Mouse (Mus musculus) hindbrain, postnatal 0 days (tissue): ENCODE results near the gene Bak1. TPM values are rescaled to one million over a fixed set of nuclear protein-coding genes. Genes with fewer than 3 reads are reported as not detected.
A peak's percentile ranks its signal among the peaks of the same experiment; 100 is the strongest.

Experiments
- ATAC-seq: fragments of 200-750 bp; cut with Nextera tagmentation; 2 replicates; pipeline ENCODE4 v1.8.0; 2017; ENCODE audit warnings: mild to moderate bottlenecking, moderate TSS enrichment, moderate library complexity
- DNase-seq: peaks from one replicate; pipeline ENCODE4 v3.0.0-alpha.2; 2015; ENCODE audit warnings: low spot score
- H3K27ac ChIP-seq: fragments of 300-500 bp; sonication (generic); 2 replicates; pipeline ENCODE4 v1.5.1; 2014; ENCODE audit warnings: mild to moderate bottlenecking
- H3K27me3 ChIP-seq: fragments of 300-500 bp; sonication (generic); 2 replicates; pipeline ENCODE4 v1.6.1; 2014; ENCODE audit warnings: low read length, mixed read lengths; ENCODE audit not compliant: insufficient read depth
- H3K36me3 ChIP-seq: fragments of 300-500 bp; sonication (generic); 2 replicates; pipeline ENCODE4 v1.6.1; 2014; ENCODE audit warnings: low read length, mixed read lengths; ENCODE audit not compliant: insufficient read depth
- H3K4me1 ChIP-seq: fragments of 300-500 bp; sonication (generic); 2 replicates; pipeline ENCODE4 v1.6.1; 2014; ENCODE audit warnings: antibody characterized with exemption, low read length, mixed read lengths; ENCODE audit not compliant: insufficient read depth
- H3K4me2 ChIP-seq: fragments of 300-500 bp; sonication (generic); 2 replicates; pipeline ENCODE4 v1.6.1; 2014; ENCODE audit warnings: low read depth, mild to moderate bottlenecking, low read length, moderate library complexity, mixed read lengths
- H3K4me3 ChIP-seq: fragments of 300-500 bp; sonication (generic); 2 replicates; pipeline ENCODE4 v1.5.1; 2014; ENCODE audit warnings: low read length
- H3K9ac ChIP-seq: fragments of 300-500 bp; sonication (generic); replicated peaks from 2 replicates; pipeline ENCODE4 v1.6.1; 2014; ENCODE audit warnings: mild to moderate bottlenecking, low read length, moderate library complexity, mixed read lengths
- H3K9me3 ChIP-seq: fragments of 300-500 bp; sonication (generic); 2 replicates; pipeline ENCODE4 v1.6.1; 2016; ENCODE audit warnings: low read length, mixed read lengths
- CTCF ChIP-seq: IDR thresholded peaks from 2 replicates; pipeline ENCODE4 v1.5.1; 2016; ENCODE audit warnings: antibody characterized with exemption, control low read depth, low read depth
- WGBS: fragments of 180-500 bp; shearing (Covaris S2); extraction: QIAGEN DNeasy Blood & Tissue Kit; methylation state at CpG from one replicate; pipeline ENCODE4 v1.1.7; 2014; 5-methylcytosine and 5-hydroxymethylcytosine counted together
- polyA plus RNA-seq: library from polyadenylated mRNA; unstranded; fragments of >200 nt; fragmentation: Nextera tagmentation; extraction: Ambion mirVana; gene quantifications from 2 replicates; pipeline ENCODE4 v1.2.1, GENCODE M21; 2015
- total RNA-seq: library from RNA; depleted of rRNA; stranded (reverse); fragments of >200 nt; gene quantifications from 2 replicates; pipeline ENCODE4 v1.2.3, GENCODE M21; 2014

The Bak1 gene
- total and polyA plus RNA-seq, 2 experiments from 2014 or later: 4.2 to 62.9 TPM

DNA sequence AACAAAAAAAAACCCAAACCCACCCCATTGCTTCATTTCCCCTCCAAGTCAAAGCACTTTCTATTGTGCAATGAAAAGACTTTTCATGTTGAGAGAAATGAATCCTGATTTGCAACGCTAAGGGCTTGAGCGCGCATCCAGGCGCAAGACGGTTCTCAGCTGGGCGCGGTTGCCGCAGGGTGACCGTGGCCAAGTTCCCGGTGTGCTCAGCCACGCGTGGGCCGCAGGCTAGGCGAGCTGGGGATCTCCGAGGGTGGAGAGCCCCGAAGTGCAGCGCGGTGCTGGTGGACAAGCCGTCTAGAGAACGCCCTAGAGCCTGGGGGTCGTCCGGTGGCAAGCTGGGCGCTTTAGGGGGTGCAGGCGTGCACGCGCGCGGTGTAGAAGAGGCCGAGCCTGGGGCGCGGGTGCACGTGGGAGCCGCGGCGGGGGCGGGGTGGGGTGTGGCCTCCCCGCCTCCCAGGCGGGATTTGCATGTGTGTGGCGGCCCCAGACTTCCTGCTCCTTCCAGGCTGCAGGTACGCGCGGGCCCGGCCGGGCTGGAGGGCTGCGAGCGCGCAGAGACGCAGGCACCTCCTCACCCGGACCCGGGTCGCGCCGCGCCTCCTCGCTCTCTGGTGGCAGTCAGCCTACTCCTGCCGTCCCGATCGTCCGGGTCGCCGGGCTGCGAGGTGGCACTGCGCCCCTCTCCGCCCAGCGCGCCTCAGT is 28.2 kb upstream of the Bak1 start, which contains the start of gene Itpr3:
Gene Itpr3, plus strand, starts transcription at position 493 of the 705 bp plus-strand sequence.
- 0 out of 2 replicates have a peak, but pooled peaks cover 4% of the 10 kb centered on the region for H3K4me1 ChIP-seq
- TF ChIP-seq CTCF: no peak
- peak within 1 kb of the TSS; percentile 7; the same call in 1 of the 2 replicates for H3K27ac ChIP-seq
- DNase-seq (peak; percentile 23), ATAC-seq (0 out of 2 replicates have a peak, but pooled peaks have one; percentile 35)
- H3K4me2 ChIP-seq: peak within 1 kb of the TSS; percentile 69
- peak within 1 kb of the TSS; percentile 45 for H3K4me3 ChIP-seq
- H3K9ac ChIP-seq: peak within 1 kb of the TSS; percentile 38; the same call in 1 of the 2 replicates
- H3K9me3 ChIP-seq: no peaks in the 10 kb centered on the region
- WGBS: under 1% methylated on average over 64 of the region's 66 CpGs
- no peaks in the 10 kb centered on the region for H3K36me3 ChIP-seq
- H3K27me3 ChIP-seq: peaks cover 32% of the 10 kb centered on the region

DNA sequence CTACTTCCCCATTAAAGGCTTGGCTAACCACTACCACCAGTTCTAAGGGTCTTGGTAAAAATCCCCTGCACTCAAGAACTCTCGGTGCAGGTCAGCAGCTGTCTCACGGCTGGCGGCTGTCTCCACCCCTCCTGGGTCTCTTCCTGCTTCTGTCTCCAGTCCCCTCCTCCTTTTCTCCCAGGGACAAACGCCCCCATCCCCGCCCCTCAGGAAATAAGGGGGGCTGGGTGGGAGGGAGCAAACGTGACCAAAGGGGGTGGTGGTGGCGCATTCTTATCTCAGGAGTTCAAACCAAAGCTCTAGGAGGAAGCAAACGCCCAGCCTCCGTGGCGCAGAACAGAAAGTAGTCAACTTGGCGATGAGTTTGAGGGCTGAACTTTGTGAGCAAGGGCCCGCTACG is 27.4 kb upstream of the Bak1 start:
- no peak for TF ChIP-seq CTCF
- under 1% methylated on average over 13 of the region's 13 CpGs for WGBS
- Histone ChIP-seq H3K9ac (no peak overlapping the region), H3K27me3 (peaks cover 32% of the 10 kb centered on the region), H3K4me3 (peak overlapping the region; percentile 45; the same call in 1 of the 2 replicates), H3K27ac (0 out of 2 replicates have a peak overlapping the region, but pooled peaks have one; percentile 7), H3K4me2 (peak overlapping the region; percentile 69), H3K4me1 (0 out of 2 replicates have a peak, but pooled peaks cover 4% of the 10 kb centered on the region), H3K9me3 (no peaks in the 10 kb centered on the region), H3K36me3 (no peaks in the 10 kb centered on the region)
- peak; percentile 29 for DNase-seq
- no peak for ATAC-seq

DNA sequence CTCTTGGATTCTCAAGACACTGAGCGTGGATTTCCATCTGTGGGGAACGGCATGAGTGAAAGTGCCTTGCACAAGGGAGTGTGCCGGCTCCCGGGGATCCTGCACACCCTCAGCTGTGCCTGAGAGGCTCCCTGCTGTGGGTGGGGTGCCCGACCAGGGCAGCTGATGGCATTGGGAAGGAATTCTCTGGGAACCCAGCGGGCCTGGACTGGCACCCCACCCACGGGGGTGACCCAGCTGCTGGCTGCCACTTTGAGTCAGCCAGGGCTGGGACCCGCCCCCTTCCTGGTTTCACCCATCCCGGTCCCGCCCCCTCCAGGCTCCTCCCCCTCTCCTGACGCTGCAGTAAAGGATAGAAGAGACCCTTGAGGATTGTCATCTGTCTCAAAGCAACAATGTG is 22.7 kb upstream of the Bak1 start:
- no peak for ATAC-seq
- TF ChIP-seq CTCF: no peak
- no peaks in the 10 kb centered on the region for H3K36me3 ChIP-seq
- H3K9ac ChIP-seq: no peak overlapping the region
- peaks cover 10% of the 10 kb centered on the region for H3K27me3 ChIP-seq
- H3K4me1 ChIP-seq: no peaks in the 10 kb centered on the region
- 54% methylated on average over 9 of the region's 11 CpGs for WGBS
- H3K4me2 ChIP-seq: no peak overlapping the region
- no peak overlapping the region for H3K27ac ChIP-seq
- DNase-seq: no peak
- H3K9me3 ChIP-seq: no peaks in the 10 kb centered on the region
- H3K4me3 ChIP-seq: no peak overlapping the region

DNA sequence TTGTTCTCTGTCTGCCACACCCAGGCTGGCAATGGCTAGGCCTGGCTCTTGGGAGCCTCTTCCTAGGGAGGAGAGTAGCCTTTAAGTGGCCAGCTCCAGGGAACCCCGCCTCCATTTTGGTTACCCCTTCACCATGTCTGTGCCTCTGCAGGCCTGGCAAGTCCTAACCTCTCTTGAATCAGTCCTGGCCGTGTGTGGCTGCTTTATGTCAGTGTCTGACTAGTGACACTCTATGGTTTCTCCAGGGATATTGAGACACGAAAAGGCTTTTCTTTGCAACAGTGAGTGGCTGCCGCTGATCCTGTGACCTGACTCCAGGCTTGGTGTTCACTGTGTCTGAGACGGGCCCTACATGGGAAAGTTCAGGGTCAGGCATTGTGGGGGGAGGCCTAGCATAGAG is 22.0 kb upstream of the Bak1 start:
- no peak overlapping the region for H3K4me2 ChIP-seq
- no peak overlapping the region for H3K9ac ChIP-seq
- no peaks in the 10 kb centered on the region for H3K9me3 ChIP-seq
- no peaks in the 10 kb centered on the region for H3K4me1 ChIP-seq
- ATAC-seq (no peak), DNase-seq (no peak)
- no peaks in the 10 kb centered on the region for H3K36me3 ChIP-seq
- H3K27ac ChIP-seq: no peak overlapping the region
- 67% methylated on average over 5 of the region's 5 CpGs for WGBS
- TF ChIP-seq CTCF: no peak
- H3K4me3 ChIP-seq: no peak overlapping the region
- peaks cover 8% of the 10 kb centered on the region for H3K27me3 ChIP-seq

- Histone ChIP-seq H3K36me3 (no peaks in the 10 kb centered on the region), H3K9me3 (no peaks in the 10 kb centered on the region), H3K4me1 (no peaks in the 10 kb centered on the region), H3K4me3 (no peak overlapping the region), H3K9ac (no peak overlapping the region), H3K27me3 (no peaks in the 10 kb centered on the region), H3K27ac (no peak overlapping the region; the same call in 1 of the 2 replicates), H3K4me2 (no peak overlapping the region)
- peak; percentile 64; the same call in 1 of the 2 replicates for ATAC-seq
- WGBS: 79% methylated on average over 14 of the region's 14 CpGs
- TF ChIP-seq CTCF: no peak
- DNase-seq: peak; percentile 33
Measured at GRCm38 (mm10) chr17:27048445-27049239, 19.8 kb upstream of the Bak1 start.

- Histone ChIP-seq H3K9me3 (no peaks in the 10 kb centered on the region), H3K4me2 (no peak overlapping the region), H3K27ac (no peak overlapping the region), H3K4me1 (no peaks in the 10 kb centered on the region), H3K9ac (no peak overlapping the region), H3K4me3 (no peak overlapping the region), H3K36me3 (no peaks in the 10 kb centered on the region), H3K27me3 (no peaks in the 10 kb centered on the region)
- ATAC-seq: no peak
- 81% methylated on average over 14 of the region's 14 CpGs for WGBS
- no peak for DNase-seq
- TF ChIP-seq CTCF: peak; percentile 63
Measured at GRCm38 (mm10) chr17:27047762-27048444, 19.1 kb upstream of the Bak1 start.
